Mouse (Mus musculus) midbrain, embryonic 15.5 days (tissue): ENCODE results near the gene Vegfa. TPM values are rescaled to one million over a fixed set of nuclear protein-coding genes. Genes with fewer than 3 reads are reported as not detected.

ENCODE experiments used
- ATAC-seq: fragments of 200-750 bp; cut with Nextera tagmentation; replicated peaks from 2 replicates; pipeline ENCODE4 v1.8.0; 2017; ENCODE audit warnings: moderate TSS enrichment
- H3K27ac ChIP-seq: fragments of 300-500 bp; sonication (generic); 2 replicates; pipeline ENCODE4 v1.5.1; 2015; ENCODE audit warnings: mild to moderate bottlenecking, inconsistent platforms
- H3K27me3 ChIP-seq: fragments of 300-500 bp; sonication (generic); replicated peaks from 2 replicates; pipeline ENCODE4 v1.6.1; 2015; ENCODE audit warnings: inconsistent platforms
- H3K36me3 ChIP-seq: fragments of 300-500 bp; sonication (generic); replicated peaks from 2 replicates; pipeline ENCODE4 v1.6.1; 2015; ENCODE audit warnings: inconsistent platforms
- H3K4me1 ChIP-seq: fragments of 300-500 bp; sonication (generic); 2 replicates; pipeline ENCODE4 v1.6.1; 2015; ENCODE audit warnings: inconsistent platforms
- H3K4me2 ChIP-seq: fragments of 300-500 bp; sonication (generic); 2 replicates; pipeline ENCODE4 v1.6.1; 2015; ENCODE audit warnings: inconsistent platforms, mild to moderate bottlenecking, moderate library complexity
- H3K4me3 ChIP-seq: fragments of 300-500 bp; sonication (generic); 2 replicates; pipeline ENCODE4 v1.5.1; 2015; ENCODE audit warnings: mild to moderate bottlenecking, inconsistent platforms
- H3K9ac ChIP-seq: fragments of 300-500 bp; sonication (generic); 2 replicates; pipeline ENCODE4 v1.6.1; 2015; ENCODE audit warnings: mild to moderate bottlenecking, inconsistent platforms
- H3K9me3 ChIP-seq: fragments of 300-500 bp; sonication (generic); 2 replicates; pipeline ENCODE4 v1.6.1; 2016; ENCODE audit warnings: inconsistent platforms
- WGBS: fragments of 180-500 bp; shearing (Covaris S2); methylation state at CpG from one replicate; pipeline ENCODE4 v1.1.7; 2015; ENCODE audit warnings: mixed read lengths; 5-methylcytosine and 5-hydroxymethylcytosine counted together
- polyA plus RNA-seq: library from polyadenylated mRNA; unstranded; fragments of >200 nt; fragmentation: Nextera tagmentation; extraction: Ambion mirVana; gene quantifications from 2 replicates; pipeline ENCODE4 v1.2.1, GENCODE M21; 2015

The Vegfa gene
- polyA plus RNA-seq, 1 experiment from 2014 or later = 5.4 TPM

DNA sequence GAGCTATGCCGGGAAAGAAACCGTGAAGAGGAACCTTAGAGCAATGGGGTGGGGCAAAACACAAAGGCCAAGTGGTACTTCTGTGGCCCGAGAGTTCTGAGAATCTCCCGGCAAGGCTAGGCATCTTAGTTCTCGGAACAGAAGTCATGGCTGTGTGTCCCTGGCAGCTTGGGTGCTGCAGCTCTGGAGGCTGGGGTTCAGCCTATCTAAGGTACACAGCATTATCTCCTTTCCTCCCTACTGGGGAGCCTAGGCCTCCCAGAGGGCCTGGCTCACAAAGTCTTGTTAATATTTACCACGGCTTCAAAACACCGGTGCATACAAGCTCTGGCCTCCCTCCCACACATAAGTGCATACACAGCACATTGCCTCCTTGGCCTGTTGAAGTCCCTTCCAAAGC lies 59.0 kb downstream of the Vegfa start:
- Histone ChIP-seq H3K4me3 (no peak overlapping the region), H3K9ac (no peak overlapping the region), H3K9me3 (no peaks in the 10 kb centered on the region), H3K4me2 (no peak overlapping the region), H3K4me1 (no peaks in the 10 kb centered on the region), H3K27me3 (no peaks in the 10 kb centered on the region), H3K27ac (no peak overlapping the region), H3K36me3 (no peaks in the 10 kb centered on the region)
- 86% methylated on average over 7 of the region's 7 CpGs for WGBS
- ATAC-seq = no peak

DNA sequence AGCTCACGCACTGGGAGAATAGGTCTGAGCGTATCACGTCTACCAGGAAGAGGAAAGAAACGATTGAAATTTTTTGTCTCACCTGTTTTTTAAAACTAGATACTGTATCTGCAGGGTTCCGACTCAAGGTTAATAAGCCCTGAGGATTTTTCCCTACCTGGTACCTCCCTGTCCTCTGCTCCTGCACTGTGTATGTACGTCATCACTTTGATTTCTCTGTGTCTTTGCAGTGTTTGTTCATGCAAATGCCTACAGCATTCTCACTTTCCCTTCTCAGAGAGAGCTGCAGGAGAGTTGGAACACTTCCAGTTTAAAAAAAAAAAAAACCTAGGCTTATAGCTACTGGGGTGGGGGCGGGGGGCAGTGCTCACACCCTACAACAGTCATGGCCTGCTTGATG lies 59.8 kb downstream of the Vegfa start:
- Histone ChIP-seq H3K9me3 (no peaks in the 10 kb centered on the region), H3K27ac (no peak overlapping the region), H3K9ac (no peak overlapping the region), H3K4me1 (no peaks in the 10 kb centered on the region), H3K36me3 (no peaks in the 10 kb centered on the region), H3K4me2 (no peak overlapping the region), H3K4me3 (no peak overlapping the region), H3K27me3 (no peaks in the 10 kb centered on the region)
- no peak for ATAC-seq
- WGBS = 83% methylated on average over 7 of the region's 7 CpGs

- Histone ChIP-seq H3K36me3 (no peaks in the 10 kb centered on the region), H3K27me3 (no peaks in the 10 kb centered on the region), H3K4me2 (no peak overlapping the region), H3K4me3 (no peak overlapping the region), H3K9me3 (no peaks in the 10 kb centered on the region), H3K27ac (no peak overlapping the region), H3K4me1 (no peaks in the 10 kb centered on the region; the same call in 1 of the 2 replicates), H3K9ac (no peak overlapping the region)
- no peak for ATAC-seq
- 90% methylated on average over 6 of the region's 6 CpGs for WGBS
Observed at GRCm38 (mm10) chr17:45971800-45972199, 60.4 kb downstream of the Vegfa start.

- ATAC-seq = no peak
- no peak overlapping the region for H3K9ac ChIP-seq
- no peaks in the 10 kb centered on the region for H3K9me3 ChIP-seq
- H3K4me2 ChIP-seq = no peak overlapping the region
- 85% methylated on average over 17 of the region's 17 CpGs for WGBS
- H3K4me3 ChIP-seq = no peak overlapping the region
- H3K27me3 ChIP-seq = no peaks in the 10 kb centered on the region
- H3K4me1 ChIP-seq = no peaks in the 10 kb centered on the region; the same call in 1 of the 2 replicates
- H3K27ac ChIP-seq = no peak overlapping the region
- no peaks in the 10 kb centered on the region for H3K36me3 ChIP-seq
Observed at GRCm38 (mm10) chr17:45970741-45971550, 61.2 kb downstream of the Vegfa start.

DNA sequence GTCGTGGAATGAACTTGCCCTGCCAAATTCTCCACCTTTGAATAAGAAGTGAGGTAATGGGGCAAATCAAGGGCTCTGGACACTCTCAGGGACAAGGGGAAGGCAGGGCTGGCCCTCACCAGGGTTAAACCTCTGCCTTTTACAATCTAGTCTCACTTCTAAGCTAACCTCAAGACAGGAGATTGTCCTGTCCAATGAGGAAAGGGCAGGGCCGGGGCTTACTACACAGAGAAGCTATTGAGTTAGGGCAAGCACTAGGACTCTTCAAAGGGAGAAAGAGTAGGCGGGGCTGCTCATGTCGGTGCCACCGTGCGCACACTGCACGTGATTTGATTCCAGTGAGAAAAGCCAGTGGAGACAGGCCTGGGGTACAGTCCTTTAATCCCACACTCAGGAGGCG lies 62.6 kb downstream of the Vegfa start:
- 49% methylated on average over 8 of the region's 8 CpGs for WGBS
- no peak for ATAC-seq
- Histone ChIP-seq H3K27me3 (no peaks in the 10 kb centered on the region), H3K27ac (no peak overlapping the region), H3K9me3 (no peaks in the 10 kb centered on the region), H3K4me3 (no peak overlapping the region), H3K4me2 (no peak overlapping the region), H3K9ac (no peak overlapping the region), H3K4me1 (no peaks in the 10 kb centered on the region; the same call in 1 of the 2 replicates), H3K36me3 (no peaks in the 10 kb centered on the region)

GRCm38 (mm10) chr17:45968341-45968740 lies 63.8 kb downstream of the Vegfa start:
- 83% methylated on average over 11 of the region's 11 CpGs for WGBS
- no peak overlapping the region for H3K4me3 ChIP-seq
- H3K4me2 ChIP-seq = no peak overlapping the region
- no peaks in the 10 kb centered on the region; the same call in 1 of the 2 replicates for H3K4me1 ChIP-seq
- no peak overlapping the region for H3K27ac ChIP-seq
- no peaks in the 10 kb centered on the region for H3K9me3 ChIP-seq
- H3K36me3 ChIP-seq = no peaks in the 10 kb centered on the region
- no peak overlapping the region for H3K9ac ChIP-seq
- H3K27me3 ChIP-seq = no peaks in the 10 kb centered on the region
- ATAC-seq = no peak

Other genes starting within 250 kb of the Vegfa start
- gene Mrps18a, start 78.6 kb upstream of the Vegfa start, polyA plus RNA-seq = 147 TPM in 2 replicates
- gene Rsph9, start 111.8 kb upstream of the Vegfa start, polyA plus RNA-seq = 51.2 and 51.9 TPM in 2 replicates
- gene Mad2l1bp, start 121.2 kb upstream of the Vegfa start, polyA plus RNA-seq = 21.3 and 24.8 TPM in 2 replicates
- 46.2 and 46.3 TPM in 2 replicates for gene Gtpbp2, start 128.7 kb upstream of the Vegfa start, polyA plus RNA-seq
- 7.4 and 8.2 TPM in 2 replicates for gene Polh, start 170.3 kb upstream of the Vegfa start, polyA plus RNA-seq
- gene Xpo5, start 170.4 kb upstream of the Vegfa start, polyA plus RNA-seq = 40.4 and 41.0 TPM in 2 replicates
- 71.6 and 78.4 TPM in 2 replicates for gene Polr1c, start 215.7 kb upstream of the Vegfa start, polyA plus RNA-seq
- gene Yipf3, start 215.7 kb upstream of the Vegfa start, polyA plus RNA-seq = 95.2 and 107 TPM in 2 replicates
- gene Lrrc73, start 221.2 kb upstream of the Vegfa start, polyA plus RNA-seq = 14.7 and 16.6 TPM in 2 replicates